ENCODE assay signal across 10 mouse cellular contexts in the genomic region with DNA sequence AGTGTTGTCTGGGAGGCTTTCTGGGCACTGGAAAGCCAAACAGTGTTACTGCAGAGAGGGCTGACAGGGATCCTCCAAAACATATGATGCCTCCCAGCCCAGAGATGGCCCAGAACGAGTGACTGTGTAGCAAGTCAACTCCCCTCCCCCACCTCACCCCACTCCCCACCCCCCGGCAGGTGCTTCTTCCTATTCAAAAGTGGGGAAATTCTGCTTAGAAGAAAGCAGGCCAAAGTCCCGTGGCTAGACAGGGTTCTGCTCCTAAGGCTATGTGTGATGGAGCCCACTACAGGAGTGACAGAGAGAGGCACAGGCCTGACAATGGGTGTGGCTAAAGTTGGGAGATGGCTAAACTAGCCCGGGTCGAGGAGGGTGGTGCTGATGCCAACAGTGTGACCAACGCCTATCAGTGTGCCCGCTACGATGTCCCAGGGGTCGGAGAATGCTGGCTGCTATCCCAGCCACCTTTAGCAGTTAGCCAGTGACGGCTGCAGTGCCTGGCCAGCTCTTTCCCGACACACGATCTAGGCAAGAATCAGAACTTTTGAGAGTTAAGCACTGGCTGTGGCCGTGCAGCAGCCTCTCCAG. TPM values are rescaled to one million over a fixed set of nuclear protein-coding genes. Genes with fewer than 3 reads are reported as not detected.
DNase-seq lines count a peak whose midpoint lies in the region; ATAC-seq and TF ChIP-seq lines count a peak whose summit lies in the region.
"Had no signal": no experiment of that assay in that cellular context is flagged by ENCODE, and none has a peak within 500 bp of the region (broad histone marks: within the 10 kb centered on the region; RNA-seq: fewer than 3 reads in every experiment).

No protein-coding gene starts in this region.

- ATAC-seq in hindbrain, embryonic 13.5 days (ENCODE audit: low FRiP score): no peak
- ATAC-seq in hindbrain, embryonic 14.5 days (ENCODE audit: low FRiP score): no peak; the same call in 1 of the 2 replicates
- ATAC-seq in lung, postnatal 0 days: peak; percentile 48; the same call in 1 of the 2 replicates
- peak; percentile 75 for ATAC-seq in megakaryocyte-erythroid progenitor cell, adult 5-6 weeks (replicated peaks; ENCODE audit: low FRiP score, low TSS enrichment, poor library complexity, severe bottlenecking)
- no peak for ATAC-seq in monocyte, adult 5-6 weeks (replicated peaks; ENCODE audit: insufficient number of reproducible peaks, low FRiP score, low TSS enrichment, poor library complexity, severe bottlenecking)
- ATAC-seq: forebrain, embryonic 15.5 days had no signal

- H3K4me2 ChIP-seq in hindbrain, embryonic 13.5 days: no peak overlapping the region
- H3K4me2 ChIP-seq in hindbrain, embryonic 14.5 days (replicated peaks): no peak overlapping the region
- no peak overlapping the region for H3K4me2 ChIP-seq in lung, postnatal 0 days (replicated peaks; ENCODE audit: low read depth, low read length)
- H3K4me2 ChIP-seq: forebrain, embryonic 15.5 days; heart, embryonic 13.5 days had no signal

- H3K27me3 ChIP-seq in hindbrain, embryonic 13.5 days: no peaks in the 10 kb centered on the region
- no peaks in the 10 kb centered on the region for H3K27me3 ChIP-seq in hindbrain, embryonic 14.5 days (ENCODE audit: control insufficient read depth, insufficient read depth, low read length)
- H3K27me3 ChIP-seq in lung, postnatal 0 days (replicated peaks; ENCODE audit: insufficient read depth, low read length): no peaks in the 10 kb centered on the region
- H3K27me3 ChIP-seq in heart, embryonic 10.5 days (ENCODE audit: insufficient read depth, poor library complexity, severe bottlenecking): no peaks in the 10 kb centered on the region; the same call in 1 of the 2 replicates
- H3K27me3 ChIP-seq: forebrain, embryonic 15.5 days; heart, embryonic 13.5 days had no signal

- no peak overlapping the region for H3K27ac ChIP-seq in hindbrain, embryonic 13.5 days
- no peak overlapping the region for H3K27ac ChIP-seq in hindbrain, embryonic 14.5 days
- no peak overlapping the region for H3K27ac ChIP-seq in lung, postnatal 0 days (ENCODE audit: low read length)
- H3K27ac ChIP-seq in heart, embryonic 10.5 days: peak overlapping the region; percentile 12; the same call in 1 of the 2 replicates
- H3K27ac ChIP-seq: forebrain, embryonic 15.5 days; heart, embryonic 13.5 days had no signal

- H3K36me3 ChIP-seq in hindbrain, embryonic 13.5 days: no peaks in the 10 kb centered on the region
- no peaks in the 10 kb centered on the region for H3K36me3 ChIP-seq in hindbrain, embryonic 14.5 days (replicated peaks; ENCODE audit: control insufficient read depth, insufficient read depth)
- H3K36me3 ChIP-seq in lung, postnatal 0 days (ENCODE audit: insufficient read depth, low read length): no peaks in the 10 kb centered on the region
- no peaks in the 10 kb centered on the region for H3K36me3 ChIP-seq in heart, embryonic 10.5 days
- H3K36me3 ChIP-seq: forebrain, embryonic 15.5 days; heart, embryonic 13.5 days had no signal

- H3K9me3 ChIP-seq in hindbrain, embryonic 13.5 days: no peaks in the 10 kb centered on the region
- H3K9me3 ChIP-seq in hindbrain, embryonic 14.5 days (ENCODE audit: control insufficient read depth, low read length): no peaks in the 10 kb centered on the region
- H3K9me3 ChIP-seq in lung, postnatal 0 days (ENCODE audit: low read length): no peaks in the 10 kb centered on the region
- no peaks in the 10 kb centered on the region for H3K9me3 ChIP-seq in heart, embryonic 10.5 days
- H3K9me3 ChIP-seq: forebrain, embryonic 15.5 days; heart, embryonic 13.5 days had no signal

- TF ChIP-seq CTCF in lung, postnatal 0 days (IDR thresholded peaks at IDR 0.05): peak; percentile 13; the same call in 1 of the 2 replicates
- no peak for TF ChIP-seq CTCF in lung, adult 2 months (IDR thresholded peaks at IDR 0.05; ENCODE audit: insufficient read depth, low read length)

- no peak for DNase-seq in hindbrain, embryonic 14.5 days (ENCODE audit: low spot score)
- DNase-seq in lung, postnatal 0 days (ENCODE audit: low spot score): no peak
- DNase-seq in lung, adult 2 months: no peak
- no peak for DNase-seq in heart, embryonic 10.5 days (ENCODE audit: low spot score)
- DNase-seq: right cerebral cortex, postnatal 25 days had no signal

- H3K9ac ChIP-seq in hindbrain, embryonic 13.5 days: peak overlapping the region; percentile 43; the same call in 1 of the 2 replicates
- H3K9ac ChIP-seq in hindbrain, embryonic 14.5 days: no peak overlapping the region
- no peak overlapping the region for H3K9ac ChIP-seq in lung, postnatal 0 days (replicated peaks; ENCODE audit: low read depth)
- H3K9ac ChIP-seq: forebrain, embryonic 15.5 days; heart, embryonic 13.5 days had no signal

- WGBS in hindbrain, embryonic 13.5 days: 63% methylated on average over 13 of the region's 13 CpGs
- 69% methylated on average over 13 of the region's 13 CpGs for WGBS in hindbrain, embryonic 14.5 days
- WGBS in lung, postnatal 0 days: 36% methylated on average over 13 of the region's 13 CpGs
- 44% methylated on average over 13 of the region's 13 CpGs for WGBS in lung, adult 2 months
- 69% methylated on average over 13 of the region's 13 CpGs for WGBS in heart, embryonic 10.5 days

- TF ChIP-seq POLR2A in lung, adult 2 months (IDR thresholded peaks at IDR 0.05; ENCODE audit: borderline replicate concordance, extremely low read depth, low read depth, low read length): no peak

- H3K4me1 ChIP-seq in hindbrain, embryonic 13.5 days (replicated peaks): peaks cover 29% of the 10 kb centered on the region
- peaks cover 5% of the 10 kb centered on the region; the same call in 1 of the 2 replicates for H3K4me1 ChIP-seq in hindbrain, embryonic 14.5 days (replicated peaks; ENCODE audit: control insufficient read depth, insufficient read depth, low read length)
- H3K4me1 ChIP-seq in lung, postnatal 0 days (ENCODE audit: insufficient read depth, low read depth, low read length): no peaks in the 10 kb centered on the region; the same call in 1 of the 2 replicates
- no peaks in the 10 kb centered on the region for H3K4me1 ChIP-seq in lung, adult 2 months (ENCODE audit: control insufficient read depth, insufficient read depth, low read length)
- peaks cover 28% of the 10 kb centered on the region for H3K4me1 ChIP-seq in heart, embryonic 10.5 days
- H3K4me1 ChIP-seq: forebrain, embryonic 15.5 days had no signal

- no peak for TF ChIP-seq EP300 in lung, postnatal 0 days (IDR thresholded peaks at IDR 0.05)

- no peak overlapping the region for H3K4me3 ChIP-seq in hindbrain, embryonic 13.5 days
- no peak overlapping the region for H3K4me3 ChIP-seq in hindbrain, embryonic 14.5 days (replicated peaks; ENCODE audit: low read length)
- no peak overlapping the region for H3K4me3 ChIP-seq in lung, postnatal 0 days (ENCODE audit: low read depth, low read length)
- no peak overlapping the region for H3K4me3 ChIP-seq in lung, adult 2 months (replicated peaks; ENCODE audit: extremely low read depth, low read depth, low read length)
- no peak overlapping the region for H3K4me3 ChIP-seq in heart, embryonic 10.5 days
- H3K4me3 ChIP-seq: forebrain, embryonic 15.5 days; heart, embryonic 13.5 days had no signal

RNA-seq across cellular contexts. Expression of a gene that starts 52.2 kb away (rescaled TPM):
- polyA plus RNA-seq in hindbrain, embryonic 13.5 days (2015; fragmentation: Nextera tagmentation; extraction: Ambion mirVana): 19.7 and 21.3 TPM in 2 replicates
- polyA plus RNA-seq in hindbrain, embryonic 14.5 days (2014; fragmentation: Nextera tagmentation; extraction: Ambion mirVana): 51.1 and 51.3 TPM in 2 replicates
- polyA plus RNA-seq in lung, postnatal 0 days (2015; fragmentation: Nextera tagmentation; extraction: Ambion mirVana): 123 and 131 TPM in 2 replicates
- polyA plus RNA-seq in lung, adult 2 months (2012; rRNA removed): 110 and 128 TPM in 2 replicates
- 5.4 and 6.4 TPM in 2 replicates for polyA plus RNA-seq in heart, embryonic 10.5 days (2016; fragmentation: Nextera tagmentation; extraction: Ambion mirVana)
- total RNA-seq in megakaryocyte-erythroid progenitor cell, adult 5-6 weeks (2014; fragmentation: Nextera tagmentation): 17.9 and 19.1 TPM in 2 replicates
- 8.9 and 9.3 TPM in 2 replicates for total RNA-seq in megakaryocyte-erythroid progenitor cell, adult 5-6 weeks (2017)
- total RNA-seq in monocyte, adult 5-6 weeks (2017): 1.9 to 3.9 TPM in 2 of 3 replicates, not detected in the other

Comparison
In these comparisons a context has a peak if more than half of its experiments do, and no peak if none do; other contexts are left out.
1. ATAC-seq: peak in lung, postnatal 0 days (single experiment) and megakaryocyte-erythroid progenitor cell, adult 5-6 weeks (single experiment); none in hindbrain, embryonic 13.5 days (single experiment), hindbrain, embryonic 14.5 days (single experiment) and monocyte, adult 5-6 weeks (single experiment).